Mouse (Mus musculus): ENCODE measurements at regions not wholly inside any gene's neighbourhood (a gene's known extent, or its start where the extent isn't known, plus 50 kb on each side); places are given as distances from the start of the nearest gene placed in this dataset.

GRCm38 (mm10) chr8:101478554-101479314 lies 1306.7 kb downstream of the Cdh11 start:
- TF ChIP-seq CTCF (conservative IDR thresholded peaks at IDR 0.05; ENCODE audit: low read length): no peak
- TF ChIP-seq NANOG (IDR thresholded peaks at IDR 0.05; ENCODE audit: borderline replicate concordance, low read length): no peak
- no peak for TF ChIP-seq POU5F1 (IDR thresholded peaks at IDR 0.05; ENCODE audit: borderline replicate concordance, low read length)
